Mouse (Mus musculus) left cerebral cortex, adult 8-10 months (tissue): Measurements from ENCODE around the gene Cdt1. TPM values are rescaled to one million over a fixed set of nuclear protein-coding genes. Genes with fewer than 3 reads are reported as not detected.
A peak's percentile ranks its signal among the peaks of the same experiment; 100 is the strongest.

Source experiments
- DNase-seq, 2 experiments: peaks; one replicate each; pipeline ENCODE4 v3.0.0; 2022; ENCODE audit warnings: low spot score in 2 of 2
- microRNA-seq, 2 experiments: library from miRNA; unstranded; fragments of <30 nt; microRNA quantifications; one replicate each; pipeline ENCODE4 v1.2.0; 2022
- total RNA-seq, 4 experiments: library from RNA; stranded (reverse); gene quantifications; 2 replicates each; pipeline ENCODE4 v1.2.4; 2022

The Cdt1 gene
- total RNA-seq, 4 experiments from 2014 or later = 4.1 to 5.0 (median 4.4) TPM

GRCm38 (mm10) chr8:122611295-122612133 is 43.7 kb downstream of the Cdt1 start, which contains the start of the genes Galns and Trappc2l:
Gene Galns (minus strand): TSS chr8:122611463.
Gene Trappc2l (plus strand): TSS chr8:122611640.
- peak; percentile 75 to 94 for DNase-seq

DNA sequence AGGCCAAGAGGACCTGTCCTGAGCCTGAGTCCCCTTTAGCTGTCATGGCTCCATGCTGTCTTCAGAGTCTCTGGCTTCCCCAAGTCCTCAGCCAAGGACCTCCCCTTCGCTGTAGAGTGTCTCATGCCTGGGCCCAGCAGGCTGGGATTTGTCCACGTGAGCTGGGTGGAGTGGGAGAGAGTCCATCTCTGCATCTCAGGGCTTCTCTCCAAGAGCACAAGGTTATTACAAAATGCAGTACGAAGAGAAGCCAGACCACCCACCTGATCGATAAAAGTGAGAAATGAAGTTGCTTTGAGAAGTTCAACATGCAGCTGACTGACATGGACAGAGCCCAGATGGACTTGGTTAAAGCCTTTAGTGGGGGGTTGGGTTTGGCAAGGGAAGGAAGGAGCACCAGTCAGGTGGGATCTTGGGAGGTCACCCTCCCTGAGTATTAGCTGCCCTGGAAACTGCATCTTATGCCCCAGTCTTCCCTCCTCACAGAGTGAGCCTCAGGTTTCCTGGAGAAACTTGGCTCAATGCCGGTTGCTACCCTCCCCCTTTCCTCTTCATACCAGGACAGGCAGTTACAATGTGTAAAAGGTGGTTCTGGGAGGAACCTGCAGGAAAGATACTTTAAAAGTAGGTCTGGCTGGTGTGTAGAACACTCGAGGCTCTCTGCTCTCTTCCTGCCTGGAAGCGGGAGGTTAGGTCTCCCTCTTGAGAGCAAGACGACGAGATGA is 48.5 kb downstream of the Cdt1 start:
- no peak for DNase-seq

DNA sequence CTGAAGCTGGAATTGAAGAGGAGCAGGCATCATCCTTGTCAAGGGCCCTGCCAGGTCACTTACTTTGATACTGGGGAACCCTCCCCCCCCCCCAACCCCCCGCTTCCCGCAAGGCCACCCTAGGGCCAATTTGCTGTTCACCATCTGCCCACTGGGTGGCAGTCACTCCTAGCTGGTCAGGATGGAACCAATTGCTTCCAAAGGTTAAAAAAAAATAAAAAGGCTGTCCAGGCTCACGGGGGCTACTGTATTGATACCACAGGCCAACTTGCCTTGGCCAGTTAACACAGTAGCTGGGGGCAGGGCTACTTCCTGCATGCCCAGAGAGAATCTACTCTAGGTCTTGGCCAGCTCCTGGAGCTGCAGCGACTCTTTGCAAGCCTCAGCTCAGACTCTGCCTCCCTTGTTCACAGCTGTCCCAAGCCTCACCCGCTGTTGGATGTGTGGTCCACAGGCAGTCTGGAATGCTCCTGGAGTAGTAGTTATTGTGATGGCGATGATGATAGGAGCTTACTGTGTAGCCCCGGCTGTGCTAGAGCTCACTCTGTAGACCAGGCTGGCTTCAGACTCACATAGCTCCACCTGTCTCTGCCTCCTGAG is 50.2 kb downstream of the Cdt1 start:
- peak in 1 of 2 experiments; percentile 71 for DNase-seq

- DNase-seq = no peak
Observed at GRCm38 (mm10) chr8:122618660-122619378, 51.0 kb downstream of the Cdt1 start.

DNA sequence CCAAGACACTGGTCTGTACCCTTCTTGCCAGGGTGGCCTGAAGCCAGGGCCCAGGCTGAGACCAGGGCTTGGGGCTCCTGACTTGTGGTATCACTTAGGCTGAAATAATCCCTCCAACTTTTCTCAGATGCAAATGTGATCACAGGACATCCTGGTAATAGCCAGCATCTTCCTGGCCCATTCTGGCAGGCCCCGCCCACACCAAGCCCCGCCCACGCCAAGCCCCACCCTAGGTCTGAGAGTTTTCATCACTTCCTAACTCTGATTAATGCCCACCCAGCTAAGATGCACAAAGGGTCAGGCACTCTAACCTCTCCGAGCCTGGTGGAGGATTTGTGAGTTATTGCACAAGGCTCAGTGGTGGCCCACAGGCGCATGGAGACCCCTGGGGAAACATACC is 52.6 kb downstream of the Cdt1 start:
- DNase-seq = no peak

- no peak for DNase-seq
Observed at GRCm38 (mm10) chr8:122622727-122623126, 54.9 kb downstream of the Cdt1 start, which contains the start of gene Pabpn1l. Gene Pabpn1l (minus strand): TSS chr8:122622739.

Small RNA genes lying within 50 kb of the gene (microRNA-seq; reads per million reads assigned to microRNA genes)
- gene Mir6396 = 0 reads per million in 2 experiments

Other genes starting within 250 kb of the Cdt1 start
- gene Trhr2, start 207.3 kb upstream of the Cdt1 start, total RNA-seq = 10 to 100 TPM in 3 of 4 experiments, 1 to 10 TPM in 1; 8.6 to 11.3 (median 10.8) TPM
- 10 to 100 TPM; 38.8 to 41.1 (median 40.4) TPM for gene Zc3h18, start 191.4 kb upstream of the Cdt1 start, total RNA-seq
- gene Il17c, start 146.0 kb upstream of the Cdt1 start, total RNA-seq = not detected
- 10 to 100 TPM in 3 of 4 experiments, 1 to 10 TPM in 1; 9.7 to 38.7 (median 16.8) TPM for gene Cyba, start 135.1 kb upstream of the Cdt1 start, total RNA-seq
- 10 to 100 TPM; 22.5 to 32.0 (median 29.1) TPM for gene Mvd, start 124.6 kb upstream of the Cdt1 start, total RNA-seq
- under 1 TPM; 0.59 to 0.80 (median 0.75) TPM for gene Snai3, start 107.3 kb upstream of the Cdt1 start, total RNA-seq
- gene Rnf166, start 92.0 kb upstream of the Cdt1 start, total RNA-seq = 10 to 100 TPM; 33.2 to 39.7 (median 37.7) TPM
- gene Ctu2, start 91.9 kb upstream of the Cdt1 start, total RNA-seq = 10 to 100 TPM; 21.3 to 27.5 (median 22.6) TPM
- gene Piezo1, start 16.7 kb upstream of the Cdt1 start, total RNA-seq = 1 to 10 TPM; 5.6 to 6.7 (median 6.1) TPM
- 10 to 100 TPM; 52.8 to 60.2 (median 57.6) TPM for gene Aprt, start 8.9 kb downstream of the Cdt1 start, total RNA-seq
- 10 to 100 TPM in 3 of 4 experiments, 1 to 10 TPM in 1; 9.3 to 11.5 (median 10.9) TPM for gene Galns, start 43.4 kb downstream of the Cdt1 start, total RNA-seq
- 10 to 100 TPM; 73.8 to 84.5 (median 76.0) TPM for gene Trappc2l, start 43.6 kb downstream of the Cdt1 start, total RNA-seq
- not detected for gene Pabpn1l, start 54.7 kb downstream of the Cdt1 start, total RNA-seq
- 10 to 100 TPM; 21.6 to 26.5 (median 24.1) TPM for gene Cbfa2t3, start 131.1 kb downstream of the Cdt1 start, total RNA-seq
- 10 to 100 TPM; 22.7 to 28.2 (median 26.1) TPM for gene Acsf3, start 207.5 kb downstream of the Cdt1 start, total RNA-seq